ENCODE assay signal across 9 mouse cellular contexts in genomic region chr7:121563526-121563925, GRCm38 (mm10).
A peak's percentile ranks its signal among the peaks of the same experiment; 100 is the strongest.
DNase-seq lines count a peak whose midpoint lies in the region; ATAC-seq and TF ChIP-seq lines count a peak whose summit lies in the region.
"Had no signal": no experiment of that assay in that cellular context is flagged by ENCODE, and none has a peak within 500 bp of the region (broad histone marks: within the 10 kb centered on the region; RNA-seq: fewer than 3 reads in every experiment).

No protein-coding gene starts in this region.

- no peak overlapping the region for H3K4me3 ChIP-seq in cerebellum, adult 2 months (replicated peaks; ENCODE audit: insufficient read depth, low read depth, low read length)
- no peak overlapping the region for H3K4me3 ChIP-seq in lung, adult 2 months (replicated peaks; ENCODE audit: extremely low read depth, low read depth, low read length)
- no peak overlapping the region for H3K4me3 ChIP-seq in bone marrow, adult 2 months (replicated peaks; ENCODE audit: control insufficient read depth, low read depth, low read length)
- H3K4me3 ChIP-seq in limb, embryonic 11.5 days (ENCODE audit: low read depth, low read length): no peak overlapping the region
- H3K4me3 ChIP-seq: myocyte had no signal

- no peak for ATAC-seq in cerebellum, adult (ENCODE audit: insufficient number of reproducible peaks, low FRiP score, low TSS enrichment)
- peak; percentile 56 to 76; a peak in 3 of 4 replicates for ATAC-seq in hematopoietic stem cell, adult 5-6 weeks (replicated peaks in 1 of 2; ENCODE audit: insufficient read depth in 1 of 2, low FRiP score in 2 of 2, low TSS enrichment in 1 of 2, low read depth in 1 of 2, poor library complexity in 2 of 2, severe bottlenecking in 2 of 2)
- no peak for ATAC-seq in limb, embryonic 11.5 days (ENCODE audit: insufficient number of reproducible peaks, low FRiP score, low TSS enrichment, low read depth)

- no peak overlapping the region for H3K9ac ChIP-seq in limb, embryonic 11.5 days (ENCODE audit: low read length)

- TF ChIP-seq POLR2A in cerebellum, adult 2 months (IDR thresholded peaks at IDR 0.05; ENCODE audit: borderline replicate concordance, insufficient read depth, low read length): no peak
- no peak for TF ChIP-seq POLR2A in lung, adult 2 months (IDR thresholded peaks at IDR 0.05; ENCODE audit: borderline replicate concordance, extremely low read depth, low read depth, low read length)
- TF ChIP-seq POLR2A in bone marrow, adult 2 months (IDR thresholded peaks at IDR 0.05; ENCODE audit: borderline replicate concordance, control insufficient read depth, low read depth, low read length): no peak

- no peaks in the 10 kb centered on the region for H3K27me3 ChIP-seq in cerebellum, adult 2 months (ENCODE audit: control insufficient read depth, insufficient read depth, low read length)
- H3K27me3 ChIP-seq in limb, embryonic 11.5 days (ENCODE audit: control insufficient read depth, insufficient read depth, low read length): no peaks in the 10 kb centered on the region

- no peaks in the 10 kb centered on the region for H3K9me3 ChIP-seq in limb, embryonic 11.5 days (ENCODE audit: control insufficient read depth, low read length)

- 18% methylated on average over 5 of the region's 5 CpGs for WGBS in cerebellum, adult 2 months
- WGBS in lung, adult 2 months: 24% methylated on average over 5 of the region's 5 CpGs
- 22% methylated on average over 5 of the region's 5 CpGs for WGBS in bone marrow, adult 2 months
- WGBS in limb, embryonic 11.5 days: 36% methylated on average over 5 of the region's 5 CpGs

- H3K4me1 ChIP-seq in cerebellum, adult 2 months (ENCODE audit: control insufficient read depth, insufficient read depth, low read length): no peaks in the 10 kb centered on the region
- H3K4me1 ChIP-seq in lung, adult 2 months (ENCODE audit: control insufficient read depth, insufficient read depth, low read length): no peaks in the 10 kb centered on the region
- H3K4me1 ChIP-seq in bone marrow, adult 2 months (ENCODE audit: control insufficient read depth, insufficient read depth, low read length): no peaks in the 10 kb centered on the region
- no peaks in the 10 kb centered on the region for H3K4me1 ChIP-seq in limb, embryonic 11.5 days (ENCODE audit: control insufficient read depth, insufficient read depth, low read length)

- no peaks in the 10 kb centered on the region for H3K36me3 ChIP-seq in limb, embryonic 11.5 days (ENCODE audit: control insufficient read depth, insufficient read depth, low read length)

- peak; percentile 8 to 12 for DNase-seq in cerebellum, adult 2 months
- DNase-seq in lung, adult 2 months: no peak
- no peak for DNase-seq in lung, postnatal 36 days
- DNase-seq in limb, embryonic 11.5 days (ENCODE audit: low spot score): peak; percentile 40
- DNase-seq in testis, postnatal 14 days (ENCODE audit: low spot score): no peak

- TF ChIP-seq CTCF in cerebellum, adult 2 months (IDR thresholded peaks at IDR 0.05; ENCODE audit: borderline replicate concordance, insufficient read depth, low read depth, low read length): peak; percentile 56
- TF ChIP-seq CTCF in lung, adult 2 months (IDR thresholded peaks at IDR 0.05; ENCODE audit: insufficient read depth, low read length): 0 out of 2 replicates have a peak, but pooled peaks have one; percentile 7
- peak; percentile 27; the same call in 1 of the 2 replicates for TF ChIP-seq CTCF in bone marrow, adult 2 months (IDR thresholded peaks at IDR 0.05; ENCODE audit: control insufficient read depth, insufficient read depth, low read length)

- H3K27ac ChIP-seq in cerebellum, adult 2 months (ENCODE audit: insufficient read depth, low read length): no peak overlapping the region
- H3K27ac ChIP-seq in bone marrow, adult 2 months (ENCODE audit: control insufficient read depth, insufficient read depth, low read depth, low read length, poor library complexity): no peak overlapping the region
- H3K27ac ChIP-seq in limb, embryonic 11.5 days (replicated peaks; ENCODE audit: low read depth, low read length): no peak overlapping the region

- H3K4me2 ChIP-seq in limb, embryonic 11.5 days (ENCODE audit: low read depth, severe bottlenecking): no peak overlapping the region

Comparison
In these comparisons a context has a peak if more than half of its experiments do, and no peak if none do; other contexts are left out.
1. DNase-seq: peak in cerebellum, adult 2 months (2 of 2) and limb, embryonic 11.5 days (single experiment); none in lung, adult 2 months (single experiment), lung, postnatal 36 days (single experiment) and testis, postnatal 14 days (single experiment).
2. ATAC-seq: peak in hematopoietic stem cell, adult 5-6 weeks (2 of 2); none in cerebellum, adult (single experiment) and limb, embryonic 11.5 days (single experiment).
3. Peak in every context shown above with its lines, with median percentiles within 50 percentile points of each other: CTCF ChIP-seq.